Mouse (Mus musculus) erythroid progenitor cell, adult 5-6 weeks (primary cell): ENCODE data around the gene Tmem214. TPM values are rescaled to one million over a fixed set of nuclear protein-coding genes. Genes with fewer than 3 reads are reported as not detected.

Source experiments
- ATAC-seq: replicated peaks from 2 replicates; pipeline ENCODE4 v1.8.0; 2016; ENCODE audit warnings: moderate number of reproducible peaks, mild to moderate bottlenecking, moderate TSS enrichment, inconsistent platforms; ENCODE audit not compliant: poor library complexity, low FRiP score, severe bottlenecking
- total RNA-seq, 2 experiments: library from RNA; stranded (forward) in 1 of 2; stranded (reverse) in 1 of 2; fragments of 150-400 nt in 1 of 2; fragments of 186-747, 209-891 nt in 1 of 2; gene quantifications; 2 replicates each; pipeline versions ENCODE4 v1.2.3 to v1.2.4; 2015 to 2017; ENCODE audit warnings: low replicate concordance in 2 of 2

The Tmem214 gene
- total RNA-seq (2015; ENCODE audit: low replicate concordance), result 6.8 and 11.3 TPM in 2 replicates
- 9.5 and 10.0 TPM in 2 replicates for total RNA-seq (2017; ENCODE audit: low replicate concordance)

DNA sequence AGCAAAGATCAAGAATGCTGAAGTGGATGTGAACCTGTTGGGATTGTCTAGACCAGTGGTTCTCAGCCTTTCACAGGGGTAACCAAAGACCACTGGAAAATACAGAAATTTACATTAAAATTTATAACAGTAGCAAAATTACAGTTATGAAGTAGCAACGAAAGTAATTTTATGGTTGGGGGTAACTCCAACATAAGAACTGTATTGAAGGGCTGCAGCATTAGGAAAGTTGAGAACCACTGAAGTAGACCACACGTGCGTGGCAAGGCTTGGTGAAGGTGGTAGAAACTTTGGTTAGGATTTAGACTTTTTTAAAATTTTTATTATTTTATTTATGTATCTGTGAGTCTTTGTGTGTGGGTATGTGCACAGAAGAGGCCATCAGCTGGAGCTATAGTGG is at the start of gene Tmem214:
TSS of gene Tmem214 (plus strand) at position 301 of the 400 bp plus-strand sequence.
- ATAC-seq, result no peak

DNA sequence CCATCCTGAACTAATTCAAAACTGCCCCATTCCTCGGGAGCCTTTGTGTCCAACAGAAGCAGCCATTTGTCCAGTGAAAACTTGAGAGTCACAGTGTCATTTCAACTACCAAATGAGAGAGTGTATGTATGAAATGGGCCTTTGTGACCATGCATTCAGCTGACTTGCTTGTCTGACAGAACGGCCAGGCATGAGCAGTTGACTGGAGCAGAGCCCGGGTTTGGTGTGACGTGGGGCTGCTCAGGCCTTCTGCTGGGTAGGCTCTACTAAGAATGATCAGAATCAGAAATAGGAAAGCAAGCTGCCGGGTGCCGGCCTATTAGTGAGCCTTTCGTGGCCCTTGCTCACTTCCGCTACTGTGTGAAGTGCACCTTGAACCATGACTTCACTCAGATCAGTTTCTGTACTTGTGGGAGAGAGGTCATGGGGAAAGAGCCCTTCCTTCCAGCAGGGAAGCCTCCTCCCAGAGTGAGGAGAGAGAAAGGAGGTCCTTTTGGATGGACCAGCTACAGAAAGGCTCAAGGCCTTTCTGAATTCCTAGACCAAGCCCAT is 49.0 kb upstream of the Tmem214 start:
- ATAC-seq, result no peak

DNA sequence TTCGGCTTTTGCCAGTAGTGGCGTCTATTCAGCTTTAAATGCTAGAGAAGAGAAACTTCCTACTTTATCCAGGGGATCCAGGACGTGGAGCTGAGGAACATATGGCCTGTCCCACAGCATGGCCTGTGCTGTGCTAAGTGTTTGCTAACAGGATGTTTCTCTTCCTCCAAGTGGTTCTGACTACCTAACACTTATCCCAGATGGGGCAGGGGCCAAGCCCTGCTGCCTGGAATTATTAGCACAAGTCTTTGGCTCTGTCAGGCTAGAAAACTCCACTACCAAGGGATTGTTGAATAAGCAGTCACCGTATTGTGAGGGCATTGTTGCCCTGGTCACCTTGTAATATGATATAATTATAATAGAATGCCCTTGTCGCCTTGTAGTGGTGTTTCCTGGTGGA is 45.1 kb upstream of the Tmem214 start:
- no peak for ATAC-seq

DNA sequence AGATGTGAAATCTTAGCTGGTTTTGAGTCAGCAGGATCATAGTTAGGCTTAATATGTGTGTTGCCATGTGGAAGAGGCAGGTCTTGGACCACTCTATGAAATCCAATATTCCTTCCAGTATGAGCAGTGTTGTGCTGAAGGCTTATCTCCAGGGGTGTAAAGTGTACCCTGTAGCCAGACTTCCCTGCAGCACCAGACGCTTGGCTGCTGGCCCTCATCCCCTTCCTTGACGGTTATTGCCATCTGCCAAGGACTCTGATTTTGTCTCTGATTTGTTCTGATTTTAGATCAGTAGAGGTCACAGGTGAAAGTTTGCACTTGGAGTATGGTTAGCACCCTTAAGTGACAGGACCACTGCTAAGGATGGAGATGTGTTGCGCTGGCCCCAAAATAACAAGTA is 44.7 kb upstream of the Tmem214 start:
- ATAC-seq, result no peak

DNA sequence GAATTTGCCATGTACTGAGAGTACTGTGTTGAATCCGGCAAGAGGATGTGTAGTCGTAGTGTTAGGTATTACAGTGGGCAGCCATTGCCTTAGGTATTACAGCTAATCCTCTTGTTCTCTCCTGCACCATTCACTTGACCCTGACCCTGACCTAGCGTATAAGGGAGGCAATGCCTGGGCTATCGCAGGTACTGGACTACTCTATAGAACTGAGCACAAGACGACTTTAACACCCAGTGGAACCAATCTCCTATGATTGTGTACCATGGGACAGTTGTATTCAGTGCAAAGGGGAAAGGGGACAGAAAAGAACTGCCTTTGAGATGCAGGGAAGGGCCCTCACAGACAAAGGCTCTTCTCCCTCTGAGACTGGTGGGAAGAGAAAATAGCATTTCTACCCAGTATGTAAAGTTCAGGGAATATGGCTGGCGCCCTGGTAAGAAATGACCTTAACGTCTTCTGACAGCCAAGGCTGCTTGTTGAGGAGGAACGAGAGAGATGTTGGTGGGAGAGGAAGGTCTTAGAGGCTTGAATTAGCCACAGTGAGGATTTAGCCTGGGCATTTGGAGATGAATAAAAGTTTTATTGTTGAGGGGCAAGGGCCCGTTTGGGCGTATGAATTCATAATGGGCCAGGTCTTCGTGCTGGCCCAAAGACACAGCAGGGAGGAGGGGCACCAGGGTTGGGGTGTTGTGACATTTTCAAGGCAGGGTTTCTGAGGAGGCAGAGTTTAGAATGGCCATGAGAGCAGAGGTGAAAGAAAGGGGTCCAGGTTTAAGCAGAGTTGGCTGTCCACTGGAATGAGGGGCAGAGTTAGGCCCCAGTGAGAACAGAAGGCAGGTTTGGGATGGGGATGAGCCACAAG is 43.5 kb upstream of the Tmem214 start:
- no peak for ATAC-seq

DNA sequence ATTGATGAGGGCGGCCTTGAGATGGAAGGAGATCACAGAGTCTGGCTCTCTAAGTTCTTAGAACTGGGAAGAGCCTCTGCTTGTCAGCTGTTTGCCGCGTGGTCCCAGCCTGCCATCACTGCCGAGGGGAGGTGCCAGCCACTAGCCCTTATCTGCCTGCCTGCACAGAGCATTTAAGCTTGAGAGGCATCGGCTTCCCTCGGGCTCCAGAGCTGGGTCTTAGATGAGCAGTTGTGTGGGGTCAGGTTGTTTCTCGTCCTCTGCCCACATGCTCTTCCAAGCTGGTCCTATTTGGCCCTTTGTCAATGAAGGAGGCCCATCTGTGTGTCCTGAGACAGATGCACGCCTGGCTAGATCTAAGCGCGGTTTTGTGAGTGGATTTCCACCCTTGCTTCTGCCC is 42.6 kb upstream of the Tmem214 start:
- ATAC-seq, result no peak

DNA sequence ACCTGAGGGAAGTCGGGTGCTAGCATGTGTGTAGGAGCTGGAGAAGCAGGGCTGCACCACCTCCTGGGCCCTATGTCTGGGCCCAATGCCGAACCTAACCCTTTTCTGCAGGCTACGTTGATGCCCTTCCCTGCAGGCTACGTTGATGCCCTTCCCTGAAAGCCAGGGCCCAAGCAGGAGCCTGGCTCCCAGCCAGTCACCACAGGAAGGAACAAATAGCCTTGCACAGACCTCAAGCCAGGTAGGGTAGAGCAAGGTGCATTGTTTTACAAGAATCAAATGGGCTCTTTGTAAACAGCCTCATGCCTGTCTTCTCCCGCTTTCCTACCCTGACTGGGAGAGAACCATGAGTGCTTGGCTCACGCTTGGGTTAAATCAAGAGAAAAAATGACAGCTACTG is 42.0 kb upstream of the Tmem214 start:
- ATAC-seq, result no peak

DNA sequence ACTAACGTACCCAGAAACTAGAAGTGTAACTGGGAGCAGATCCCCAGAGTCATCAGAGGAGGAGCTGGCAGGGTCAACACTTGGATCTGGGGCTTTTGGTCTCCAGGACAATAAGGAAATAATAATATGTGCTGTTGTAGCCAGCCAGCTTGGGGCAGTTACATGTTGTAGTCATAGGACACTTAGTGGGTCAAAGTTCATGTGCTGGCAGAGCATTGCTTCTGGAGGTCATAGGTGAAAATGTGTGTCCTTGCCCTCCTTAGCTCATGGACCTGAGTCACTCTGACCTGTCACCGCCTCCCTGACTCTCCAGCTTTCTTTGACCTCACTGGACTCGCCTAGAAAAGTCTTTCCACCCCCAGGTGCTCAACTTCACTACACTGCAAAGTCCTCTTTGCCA is 34.4 kb upstream of the Tmem214 start:
- ATAC-seq, result no peak

DNA sequence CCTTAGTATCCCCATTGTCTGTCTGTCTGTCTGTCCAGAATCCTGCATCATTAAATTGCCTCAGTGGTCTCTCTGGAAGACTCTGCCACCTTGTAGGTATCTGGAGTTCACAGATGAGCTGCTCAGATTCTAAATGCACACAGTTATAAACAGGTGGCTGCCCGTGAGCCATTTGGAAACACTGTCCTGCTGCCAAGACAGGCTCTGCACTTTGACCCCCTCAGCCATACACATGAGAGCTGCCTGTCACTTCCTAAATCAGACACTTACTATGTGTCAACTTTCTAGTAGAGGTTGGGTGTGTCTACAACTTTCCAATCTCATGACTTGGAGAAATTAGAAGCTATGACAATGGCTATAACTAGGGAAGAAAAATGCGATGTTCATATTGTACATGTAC is 28.1 kb upstream of the Tmem214 start:
- ATAC-seq, result no peak

DNA sequence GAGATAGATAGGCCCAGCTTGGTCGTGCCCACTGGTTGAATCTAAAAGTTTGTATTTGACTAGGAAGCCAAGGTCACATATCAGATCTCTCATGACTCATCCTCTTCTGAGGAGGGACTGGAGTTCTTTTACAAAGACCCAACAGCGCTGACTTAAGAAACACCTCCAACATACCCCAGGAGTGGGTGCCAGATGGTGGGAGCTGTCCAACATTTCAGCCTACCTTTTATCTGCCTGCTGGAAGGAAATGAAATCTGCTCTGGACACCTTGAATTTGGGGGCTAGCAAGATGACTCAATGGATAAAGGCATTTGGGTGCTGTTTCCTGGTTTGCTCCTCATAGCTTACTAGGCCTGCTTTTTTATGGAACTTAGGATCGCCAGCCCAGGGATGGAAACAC is 25.9 kb upstream of the Tmem214 start:
- no peak for ATAC-seq

DNA sequence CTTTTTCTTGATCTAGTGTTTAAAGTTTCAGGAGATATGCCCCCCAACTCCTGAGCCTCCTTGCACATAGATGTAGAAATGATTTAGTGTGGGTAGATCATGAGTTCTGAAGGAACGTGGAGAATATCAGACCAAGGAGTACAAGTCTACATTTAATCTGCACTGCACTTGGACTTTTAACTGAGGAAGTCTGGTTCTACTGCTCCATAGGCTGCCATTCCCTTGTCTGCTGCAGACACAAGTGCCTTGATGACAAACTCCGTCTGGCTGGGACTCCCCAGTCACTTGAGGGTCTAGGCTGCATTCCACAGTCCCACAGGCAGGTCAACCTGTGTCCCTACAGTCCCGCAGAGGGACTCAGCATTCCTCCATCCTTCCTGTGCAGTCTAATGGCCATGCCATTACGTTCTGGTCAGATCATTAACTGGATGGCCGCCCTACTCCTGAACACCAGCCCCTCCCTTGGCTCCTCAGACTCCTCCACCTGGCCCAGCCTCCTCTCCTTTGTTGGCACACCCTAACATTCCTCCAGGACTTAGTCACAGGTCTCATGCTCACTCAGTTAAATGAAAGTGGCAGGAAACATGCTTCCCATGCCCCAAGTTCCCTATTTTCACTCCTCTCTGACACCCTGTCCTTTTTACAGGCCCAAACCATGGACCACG is 17.8 kb upstream of the Tmem214 start:
- no peak for ATAC-seq

DNA sequence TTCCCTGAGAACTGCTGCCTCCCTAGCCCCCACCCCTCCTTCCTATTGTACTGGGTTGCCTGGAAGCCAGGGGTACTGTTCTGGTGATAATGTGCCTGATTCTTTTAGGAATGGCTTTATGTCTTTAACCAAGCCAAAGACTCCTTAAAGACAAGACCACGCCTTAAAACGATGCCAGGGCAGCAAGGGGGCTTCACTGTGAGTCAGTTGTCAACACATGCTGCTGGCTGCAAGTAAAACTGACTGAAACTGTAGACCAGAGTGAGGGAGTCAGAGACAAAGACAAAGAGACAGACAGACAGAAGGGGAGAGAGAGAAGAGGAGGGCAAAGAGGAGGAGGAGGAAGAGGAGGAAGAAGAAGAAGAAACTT is 17.3 kb upstream of the Tmem214 start:
- no peak for ATAC-seq

DNA sequence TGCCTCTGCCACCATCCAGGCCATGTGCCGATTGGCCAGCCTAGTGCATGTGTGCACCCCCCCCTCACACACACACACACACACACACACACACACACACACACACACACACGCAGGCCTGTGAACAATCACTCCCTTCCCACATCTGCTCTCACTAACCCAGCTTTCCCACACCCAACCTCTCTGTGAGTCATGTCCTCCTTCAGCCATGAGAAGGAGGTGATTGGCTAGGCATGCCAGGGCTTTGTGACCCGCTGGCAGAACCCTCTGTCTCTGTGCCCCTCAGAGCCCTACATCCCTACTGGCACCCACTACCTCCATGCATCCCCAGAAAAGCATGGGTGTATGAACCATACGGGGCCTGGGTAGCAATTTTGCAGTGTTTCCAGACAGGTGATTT is 14.3 kb upstream of the Tmem214 start:
- ATAC-seq, result no peak

DNA sequence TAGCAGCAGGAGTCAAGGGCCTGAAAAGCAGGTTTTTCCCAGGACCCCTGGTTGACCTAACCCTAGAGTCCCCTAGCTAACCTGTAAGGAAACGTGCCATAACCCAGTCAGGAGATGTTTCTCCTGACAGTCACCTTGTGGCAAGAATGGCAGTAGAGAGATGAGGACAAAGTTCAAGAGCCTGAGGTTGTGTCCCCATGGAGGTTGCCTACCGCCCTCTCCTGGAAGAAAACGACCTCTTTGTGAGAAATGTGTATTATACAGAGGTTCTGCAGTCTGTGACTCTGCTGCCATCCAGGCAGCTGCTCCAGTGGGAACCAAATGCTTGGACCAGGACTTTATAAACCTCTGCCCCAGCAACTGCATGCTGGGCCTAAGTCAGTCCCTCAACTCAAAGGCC is 12.1 kb upstream of the Tmem214 start:
- ATAC-seq, result no peak

DNA sequence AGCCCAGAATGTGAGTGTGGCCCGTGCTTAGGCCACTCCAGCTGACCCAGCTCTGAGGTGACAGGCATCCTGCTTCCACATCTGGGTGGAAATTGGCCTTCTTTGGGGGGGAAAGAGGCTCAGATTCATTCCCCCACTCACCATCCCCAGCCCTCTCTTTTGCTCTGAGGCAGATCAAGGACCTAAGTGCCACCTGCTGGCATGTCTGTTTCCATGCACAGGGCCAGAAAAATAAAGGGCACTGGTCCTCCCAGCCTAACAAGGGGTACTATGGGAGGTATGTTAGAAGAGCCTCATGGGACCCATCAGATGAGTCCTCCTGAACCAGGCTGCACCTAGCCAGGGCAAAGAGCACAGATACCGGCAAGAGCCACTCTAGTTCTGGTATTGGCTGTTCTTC is 11.7 kb upstream of the Tmem214 start:
- ATAC-seq, result no peak

DNA sequence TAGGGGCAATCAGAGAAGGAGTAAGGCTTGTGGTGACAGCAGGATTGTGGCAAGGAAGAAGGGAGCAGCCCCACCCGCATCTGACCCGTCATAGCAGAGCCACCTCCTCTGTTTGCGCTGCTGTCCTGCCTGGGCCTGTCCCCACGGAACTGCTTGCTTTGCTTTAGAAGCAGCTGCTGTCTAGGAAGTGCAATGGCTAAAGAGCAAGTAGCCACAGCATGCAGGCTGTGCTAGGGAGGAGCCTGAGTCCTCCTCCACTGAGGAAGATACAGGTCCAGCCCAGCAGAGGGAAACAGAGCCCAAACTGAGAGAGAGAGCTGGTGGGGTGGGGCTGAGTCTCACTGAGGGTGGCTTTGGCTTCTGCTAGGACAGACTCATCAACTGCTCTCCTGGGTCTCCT is 4.0 kb upstream of the Tmem214 start:
- peak; percentile 28 for ATAC-seq

DNA sequence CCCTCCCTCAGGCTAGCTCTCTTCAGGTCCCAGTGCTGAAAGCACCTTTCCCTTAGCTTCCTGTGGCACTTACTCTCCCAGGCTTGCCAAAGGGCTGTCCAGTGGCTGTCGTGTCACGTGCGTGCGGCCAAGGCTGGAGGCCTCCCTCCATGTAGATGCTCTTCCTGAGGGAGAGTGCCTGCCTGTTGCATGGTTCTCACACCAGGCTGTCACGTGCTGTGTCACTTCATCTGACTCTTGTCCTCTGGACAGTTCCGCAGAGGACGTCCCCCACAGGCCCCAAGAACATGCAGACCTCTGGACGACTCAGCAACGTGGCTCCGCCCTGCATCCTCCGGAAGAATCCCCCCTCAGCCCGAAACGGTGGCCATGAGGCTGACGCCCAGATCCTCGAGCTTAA is 3.5 kb upstream of the Tmem214 start:
- ATAC-seq, result no peak

DNA sequence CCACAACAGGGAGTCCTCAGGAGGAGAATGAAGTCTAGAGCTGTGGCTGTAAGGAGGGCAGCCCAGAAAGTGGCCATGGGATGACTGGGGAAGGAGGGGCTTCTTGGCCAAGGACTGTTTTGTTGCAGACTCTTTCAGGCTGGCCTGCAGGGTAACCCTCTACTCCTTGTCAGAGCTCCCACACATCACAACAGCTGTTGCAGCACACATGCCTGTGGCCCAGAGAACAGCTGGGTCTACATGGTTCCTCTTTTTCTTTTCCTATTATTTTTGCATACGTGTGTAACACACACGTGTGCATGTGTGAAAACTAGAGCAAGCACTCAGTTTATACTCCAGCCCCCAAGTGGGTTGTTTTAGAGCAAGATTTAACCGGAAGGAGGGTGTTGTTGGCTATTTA is 941 bp upstream of the Tmem214 start:
- ATAC-seq, result no peak

DNA sequence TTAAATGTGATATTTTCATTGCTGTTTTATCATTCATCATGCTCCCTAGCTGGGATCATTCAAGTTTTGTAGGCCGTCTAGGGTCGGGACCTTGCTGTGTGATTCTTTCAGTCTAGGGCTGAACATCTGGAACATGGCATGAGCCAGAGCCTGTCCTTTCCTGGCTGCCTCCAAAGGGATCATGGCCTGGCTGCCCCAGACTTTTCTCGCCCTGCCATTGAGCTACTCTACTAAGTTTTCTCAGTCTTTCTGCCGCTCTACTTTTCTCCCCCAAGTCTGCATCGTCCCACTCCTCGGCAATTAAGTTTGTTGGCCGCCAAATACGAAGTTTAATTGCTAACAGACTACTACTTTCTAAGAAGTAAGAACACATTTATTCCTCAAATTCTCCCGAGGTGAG is 1.2 kb downstream of the Tmem214 start:
- no peak for ATAC-seq

DNA sequence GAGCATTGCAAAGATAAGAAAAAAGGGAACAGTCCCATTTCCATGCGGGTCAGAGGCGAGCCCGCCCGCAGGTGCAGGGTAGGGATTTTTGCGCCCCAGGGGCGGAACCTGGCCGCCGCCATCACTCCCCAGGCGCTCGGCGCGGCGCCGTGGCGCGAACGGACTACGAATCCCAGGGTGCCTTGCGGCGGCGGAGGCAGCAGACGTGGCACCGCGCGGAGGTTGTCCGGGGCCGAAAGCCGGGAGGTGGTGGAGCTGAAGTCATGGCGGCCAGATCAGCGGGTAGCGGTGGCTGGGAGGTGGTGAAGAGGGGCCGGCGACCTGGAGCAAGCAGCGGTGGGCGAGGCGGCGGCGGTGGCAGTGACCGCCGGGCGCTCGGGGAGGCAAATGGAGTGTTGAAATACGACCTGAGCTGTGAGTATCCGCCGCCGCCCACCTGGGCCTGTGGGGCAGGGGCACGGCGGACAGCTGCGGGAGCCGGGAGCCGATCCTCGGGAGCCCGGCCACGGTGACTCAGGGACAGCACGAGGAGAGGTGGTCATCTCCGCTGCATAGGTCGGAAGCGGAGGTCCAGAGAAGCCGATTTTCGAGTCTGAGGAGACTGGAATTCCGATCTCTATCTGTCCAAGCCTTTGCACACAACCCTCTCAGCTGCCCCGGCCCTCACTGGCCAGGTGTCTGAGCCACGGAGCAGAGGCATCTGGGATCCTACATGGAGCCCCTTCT is 1.8 kb downstream of the Tmem214 start:
- ATAC-seq, result peak; percentile 95

DNA sequence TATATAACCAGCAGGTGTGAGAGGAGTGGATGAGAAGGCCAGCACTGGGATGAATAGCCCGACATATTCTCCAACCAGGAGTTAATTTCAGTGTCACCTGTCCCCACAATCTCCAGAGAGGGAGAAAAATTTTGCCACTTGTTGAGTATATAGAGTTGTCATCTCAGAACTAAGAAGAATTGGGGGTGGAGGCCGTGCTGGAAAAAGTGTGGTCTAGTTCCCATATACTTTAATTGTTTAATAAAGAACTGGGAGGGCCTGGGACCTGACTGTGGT is 2.3 kb downstream of the Tmem214 start:
- ATAC-seq, result no peak
